ENCODE assay signal across 8 mouse cellular contexts in the genomic region with DNA sequence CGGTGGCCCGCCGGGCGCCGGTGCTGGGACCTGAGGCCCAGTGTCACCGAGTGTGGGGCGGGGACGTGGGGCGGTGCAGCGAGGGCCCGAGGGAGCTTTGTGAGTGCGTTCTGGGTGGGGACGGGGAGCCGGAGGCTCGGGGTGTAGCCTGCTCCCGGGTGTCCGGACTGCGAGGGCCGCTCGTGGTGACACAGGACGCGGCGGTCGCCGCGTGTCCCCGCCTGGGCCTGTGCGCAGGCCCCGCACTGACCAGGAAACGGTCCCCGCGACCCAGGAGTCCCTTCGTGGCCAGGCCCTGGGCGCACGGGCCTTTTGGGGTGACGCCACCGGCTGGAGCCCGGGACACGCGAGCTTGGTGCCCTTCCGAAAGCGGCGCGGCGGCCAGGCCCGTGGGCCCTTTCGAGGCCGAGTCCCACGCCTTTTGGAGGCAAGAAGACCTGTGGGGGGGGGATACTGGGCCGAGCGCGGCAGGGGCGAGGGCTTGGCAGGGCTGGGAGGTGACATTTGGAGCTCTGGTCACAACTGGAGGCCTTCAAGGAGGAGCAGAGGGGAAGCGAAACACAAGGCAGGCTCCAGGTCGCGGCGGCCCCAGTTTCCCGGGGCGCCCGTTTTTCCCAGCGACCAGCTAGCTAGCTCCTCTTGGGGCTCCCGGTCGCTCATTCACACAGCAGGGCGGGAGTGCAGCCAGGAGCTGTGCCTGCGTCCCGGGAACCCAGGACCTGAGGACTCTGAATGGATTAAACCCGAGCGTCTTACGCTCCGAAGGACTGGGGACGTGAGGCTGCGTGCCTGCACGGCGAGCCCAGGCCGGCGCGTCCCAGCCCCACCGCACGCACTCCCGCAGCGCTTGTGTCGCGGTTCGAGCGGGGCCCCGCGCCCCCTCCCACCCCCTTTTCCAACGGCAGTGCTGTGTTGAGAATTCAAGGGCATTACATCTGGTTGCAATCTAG. TPM values are rescaled to one million over a fixed set of nuclear protein-coding genes. Genes with fewer than 3 reads are reported as not detected.
A peak's percentile ranks its signal among the peaks of the same experiment; 100 is the strongest.
DNase-seq lines count a peak whose midpoint lies in the region; ATAC-seq and TF ChIP-seq lines count a peak whose summit lies in the region.

No protein-coding gene starts in this region.

- H3K4me3 ChIP-seq in bone marrow macrophage, adult 2 months (ENCODE audit: insufficient read depth, low read length), result peak overlapping the region; percentile 64
- peak overlapping the region; percentile 82 to 98 for H3K4me3 ChIP-seq in heart, embryonic 14.5 days (ENCODE audit: control insufficient read depth in 1 of 2, insufficient read depth in 1 of 2, low read depth in 1 of 2, low read length in 2 of 2)
- H3K4me3 ChIP-seq in liver, embryonic 15.5 days (replicated peaks), result peak overlapping the region; percentile 88

- peaks cover 42% of the 10 kb centered on the region for H3K4me1 ChIP-seq in bone marrow macrophage, adult 2 months (ENCODE audit: control insufficient read depth, insufficient read depth, low read length)
- H3K4me1 ChIP-seq in heart, embryonic 14.5 days (ENCODE audit: control insufficient read depth in 2 of 2, insufficient read depth in 2 of 2, low read length in 2 of 2), result peaks cover 30 to 53% of the 10 kb centered on the region in 2 experiments
- H3K4me1 ChIP-seq in liver, embryonic 15.5 days (replicated peaks), result peaks cover 79% of the 10 kb centered on the region

- H3K9me3 ChIP-seq in heart, embryonic 14.5 days (ENCODE audit: control insufficient read depth, low read length), result no peaks in the 10 kb centered on the region
- no peaks in the 10 kb centered on the region for H3K9me3 ChIP-seq in liver, embryonic 15.5 days (replicated peaks)

- H3K27ac ChIP-seq in bone marrow macrophage, adult 2 months (ENCODE audit: insufficient read depth, low read depth, low read length), result peak overlapping the region; percentile 61
- H3K27ac ChIP-seq in heart, embryonic 14.5 days (replicated peaks in 1 of 2; ENCODE audit: control insufficient read depth in 1 of 2, insufficient read depth in 1 of 2, low read depth in 2 of 2, low read length in 2 of 2), result peak overlapping the region; percentile 93 to 99
- H3K27ac ChIP-seq in liver, embryonic 15.5 days (replicated peaks), result peak overlapping the region; percentile 89

- peak; percentile 76 for DNase-seq in CD4-positive, CD25-positive, alpha-beta regulatory T cell, adult 2 months (ENCODE audit: low read depth, low spot score)
- peak; percentile 77 for DNase-seq in kidney, postnatal 10 days
- DNase-seq in neural tube, embryonic 10.5 days (ENCODE audit: extremely low spot score, low spot score), result peak; percentile 82
- peak; percentile 57 for DNase-seq in splenic B cell, adult 2 months (ENCODE audit: low read depth, low spot score)

- H3K4me2 ChIP-seq in heart, embryonic 14.5 days (ENCODE audit: low read length), result peak overlapping the region; percentile 88
- peak overlapping the region; percentile 100 for H3K4me2 ChIP-seq in liver, embryonic 15.5 days

- peak overlapping the region; percentile 100 for H3K9ac ChIP-seq in heart, embryonic 14.5 days (ENCODE audit: low read length)
- peak overlapping the region; percentile 90 for H3K9ac ChIP-seq in liver, embryonic 15.5 days

- no peak for TF ChIP-seq CTCF in bone marrow macrophage, adult 2 months (IDR thresholded peaks at IDR 0.05; ENCODE audit: low read depth, low read length)

- H3K27me3 ChIP-seq in heart, embryonic 14.5 days (ENCODE audit: control insufficient read depth, insufficient read depth, low read length), result no peaks in the 10 kb centered on the region
- no peaks in the 10 kb centered on the region for H3K27me3 ChIP-seq in liver, embryonic 15.5 days
- H3K27me3 ChIP-seq in splenic B cell, adult 2 months (ENCODE audit: control insufficient read depth, insufficient read depth, low read length, poor library complexity, severe bottlenecking), result no peaks in the 10 kb centered on the region

- WGBS in heart, embryonic 14.5 days, result under 1% methylated on average over 87 of the region's 88 CpGs
- WGBS in liver, embryonic 15.5 days (ENCODE audit: insufficient replicate concordance), result under 1% methylated on average over 87 of the region's 88 CpGs

- H3K36me3 ChIP-seq in heart, embryonic 14.5 days (ENCODE audit: control insufficient read depth, insufficient read depth, low read length), result no peaks in the 10 kb centered on the region
- no peaks in the 10 kb centered on the region for H3K36me3 ChIP-seq in liver, embryonic 15.5 days (replicated peaks)
- no peaks in the 10 kb centered on the region for H3K36me3 ChIP-seq in splenic B cell, adult 2 months (ENCODE audit: control insufficient read depth, insufficient read depth, low read length, poor library complexity, severe bottlenecking)

- 0 out of 2 replicates have a peak, but pooled peaks have one; percentile 16 for TF ChIP-seq POLR2A in bone marrow macrophage, adult 2 months (IDR thresholded peaks at IDR 0.05; ENCODE audit: borderline replicate concordance, low read depth, low read length)

- peak; percentile 78 for ATAC-seq in erythroid progenitor cell, adult 5-6 weeks (replicated peaks; ENCODE audit: low FRiP score, poor library complexity, severe bottlenecking)
- ATAC-seq in heart, embryonic 14.5 days (ENCODE audit: insufficient number of reproducible peaks, insufficient read depth, low FRiP score, low read depth), result peak; percentile 23
- peak; percentile 68 for ATAC-seq in liver, embryonic 15.5 days (ENCODE audit: insufficient read depth)

RNA-seq across cellular contexts. Expression of a gene that starts 1.1 kb away (rescaled TPM):
- 11.3 and 12.9 TPM in 2 replicates for polyA plus RNA-seq in bone marrow macrophage, adult 2 months (2012; ENCODE audit: insufficient read depth, insufficient read length, missing spikeins)
- 5.8 and 7.1 TPM in 2 replicates for total RNA-seq in erythroid progenitor cell, adult 5-6 weeks (2015; ENCODE audit: low replicate concordance)
- 0.77 and 3.0 TPM in 2 replicates for total RNA-seq in erythroid progenitor cell, adult 5-6 weeks (2017; ENCODE audit: low replicate concordance)
- polyA plus RNA-seq in heart, embryonic 14.5 days (2014; fragmentation: Nextera tagmentation; extraction: Ambion mirVana), result 17.3 and 19.0 TPM in 2 replicates
- 3.8 and 4.6 TPM in 2 replicates for polyA plus RNA-seq in liver, embryonic 15.5 days (2015; fragmentation: Nextera tagmentation; extraction: Ambion mirVana)

RNA-seq across cellular contexts. Expression of a gene that starts 59.6 kb away (rescaled TPM):
- 1.4 and 4.6 TPM in 2 replicates for polyA plus RNA-seq in bone marrow macrophage, adult 2 months (2012; ENCODE audit: insufficient read depth, insufficient read length, missing spikeins)
- total RNA-seq in erythroid progenitor cell, adult 5-6 weeks (2015; ENCODE audit: low replicate concordance), result 4.0 TPM in 1 of 2 replicates, not detected in the other
- total RNA-seq in erythroid progenitor cell, adult 5-6 weeks (2017; ENCODE audit: low replicate concordance), result not detected in 2 replicates
- 11.6 and 16.3 TPM in 2 replicates for polyA plus RNA-seq in heart, embryonic 14.5 days (2014; fragmentation: Nextera tagmentation; extraction: Ambion mirVana)
- polyA plus RNA-seq in liver, embryonic 15.5 days (2015; fragmentation: Nextera tagmentation; extraction: Ambion mirVana), result 23.5 and 41.5 TPM in 2 replicates

Comparison
In these comparisons a context has a peak if more than half of its experiments do, and no peak if none do; other contexts are left out.
1. Peak in every context shown above with its lines: DNase-seq, ATAC-seq, H3K4me3 ChIP-seq and H3K27ac ChIP-seq.
2. ATAC-seq: peak in every context shown above with its lines; median percentile 78 in erythroid progenitor cell, adult 5-6 weeks; 68 in liver, embryonic 15.5 days; 23 in heart, embryonic 14.5 days.